Mouse (Mus musculus) MEL (cell line): Measurements from ENCODE around the gene Hist4h4. TPM values are rescaled to one million over a fixed set of nuclear protein-coding genes. Genes with fewer than 3 reads are reported as not detected.

Experiments used
- DNase-seq: peaks from one replicate; pipeline ENCODE4 v3.0.0; 2011; ENCODE audit warnings: low read depth, low spot score
- H3K27ac ChIP-seq: 2 replicates; pipeline ENCODE4 v1.5.1; 2012; ENCODE audit warnings: low read depth, mild to moderate bottlenecking, control low read depth, low read length, moderate library complexity; ENCODE audit not compliant: control insufficient read depth
- H3K27me3 ChIP-seq, 2 experiments: fragments of 150-350 bp in 1 of 2; sonication (generic) in 1 of 2; 2 replicates each; pipeline ENCODE4 v1.6.1; 2012; ENCODE audit warnings: low read length in 2 of 2, mild to moderate bottlenecking in 2 of 2, improper control_type of control experiment in 1 of 2, moderate library complexity in 1 of 2; ENCODE audit not compliant: insufficient read depth in 2 of 2, control insufficient read depth in 1 of 2
- H3K36me3 ChIP-seq, 2 experiments: 2 replicates each; pipeline ENCODE4 v1.6.1; 2012 to 2014; ENCODE audit warnings: low read length in 2 of 2, improper control_type of control experiment in 1 of 2, inconsistent platforms in 1 of 2, mild to moderate bottlenecking in 1 of 2; ENCODE audit not compliant: insufficient read depth in 2 of 2, control insufficient read depth in 1 of 2
- H3K4me1 ChIP-seq, 2 experiments: fragments of 150-350 bp in 1 of 2; sonication (generic) in 1 of 2; 2 replicates each; pipeline ENCODE4 v1.6.1; 2012; ENCODE audit warnings: low read length in 2 of 2, improper control_type of control experiment in 1 of 2, mild to moderate bottlenecking in 1 of 2; ENCODE audit not compliant: insufficient read depth in 2 of 2, control insufficient read depth in 1 of 2
- H3K4me3 ChIP-seq, 2 experiments: fragments of 150-350 bp in 1 of 2; sonication (generic) in 1 of 2; 2 replicates each; pipeline ENCODE4 v1.5.1; 2012; ENCODE audit warnings: low read depth in 2 of 2, low read length in 2 of 2, mild to moderate bottlenecking in 2 of 2, moderate library complexity in 2 of 2, control low read depth in 1 of 2, improper control_type of control experiment in 1 of 2; ENCODE audit not compliant: control insufficient read depth in 1 of 2, insufficient read depth in 1 of 2
- H3K79me2 ChIP-seq: 2 replicates; pipeline ENCODE4 v1.6.1; 2012; ENCODE audit warnings: mild to moderate bottlenecking, low read length, moderate library complexity; ENCODE audit not compliant: control insufficient read depth, poor library complexity, insufficient read depth
- H3K9ac ChIP-seq: 2 replicates; pipeline ENCODE4 v1.6.1; 2012; ENCODE audit warnings: low read depth, mild to moderate bottlenecking, control low read depth, low read length, moderate library complexity; ENCODE audit not compliant: control insufficient read depth, poor library complexity, severe bottlenecking
- H3K9me3 ChIP-seq: fragments of 150-350 bp; sonication (generic); replicated peaks from 2 replicates; pipeline ENCODE4 v1.6.1; 2012; ENCODE audit warnings: mild to moderate bottlenecking, low read length, improper control_type of control experiment, moderate library complexity; ENCODE audit not compliant: insufficient read depth
- CHD1 ChIP-seq: IDR thresholded peaks from 2 replicates; pipeline ENCODE4 v1.6.1; 2012; ENCODE audit warnings: low read depth, mild to moderate bottlenecking, inconsistent platforms, low read length, improper control_type of control experiment
- CHD2 ChIP-seq: IDR thresholded peaks from 2 replicates; pipeline ENCODE4 v1.6.1; 2011; ENCODE audit warnings: low read length, improper control_type of control experiment
- CTCF ChIP-seq, 3 experiments: IDR thresholded peaks in 2 of 3; conservative IDR thresholded peaks in 1 of 3; 2 replicates each; pipeline ENCODE4 v1.5.1; 2011 to 2012; ENCODE audit warnings: low read length in 3 of 3, low read depth in 2 of 3, mild to moderate bottlenecking in 2 of 3, improper control_type of control experiment in 1 of 3, inconsistent platforms in 1 of 3, mixed read lengths in 1 of 3, moderate library complexity in 1 of 3; ENCODE audit not compliant: control insufficient read depth in 1 of 3, insufficient read depth in 1 of 3, poor library complexity in 1 of 3, severe bottlenecking in 1 of 3
- ETS1 ChIP-seq: IDR thresholded peaks from 2 replicates; pipeline ENCODE4 v1.6.1; 2012; ENCODE audit warnings: low read depth, mild to moderate bottlenecking, inconsistent platforms, low read length, improper control_type of control experiment, moderate library complexity
- GABPA ChIP-seq: IDR thresholded peaks from 2 replicates; pipeline ENCODE4 v1.6.1; 2012; ENCODE audit warnings: low read depth, mild to moderate bottlenecking, inconsistent platforms, low read length, improper control_type of control experiment, moderate library complexity
- GATA1 ChIP-seq: IDR thresholded peaks from 2 replicates; pipeline ENCODE4 v1.6.1; 2011; ENCODE audit warnings: low read depth, low read length, improper control_type of control experiment
- JUND ChIP-seq: IDR thresholded peaks from 2 replicates; pipeline ENCODE4 v1.6.1; 2011; ENCODE audit warnings: low read depth, mild to moderate bottlenecking, improper control_type of control experiment, low read length
- MEF2A ChIP-seq: IDR thresholded peaks from 2 replicates; pipeline ENCODE4 v1.6.1; 2014; ENCODE audit warnings: low read depth, mild to moderate bottlenecking, inconsistent platforms, low read length, improper control_type of control experiment; ENCODE audit not compliant: poor library complexity, insufficient replicate concordance, severe bottlenecking; ENCODE audit errors: extremely low read depth
- MYB ChIP-seq: IDR thresholded peaks from 2 replicates; pipeline ENCODE4 v1.6.1; 2011; ENCODE audit warnings: mild to moderate bottlenecking, low read depth, low read length, improper control_type of control experiment
- POLR2A ChIP-seq, 2 experiments: IDR thresholded peaks; 2 replicates each; pipeline ENCODE4 v1.6.1; 2011 to 2012; ENCODE audit warnings: low read length in 2 of 2, mild to moderate bottlenecking in 2 of 2, control low read depth in 1 of 2, improper control_type of control experiment in 1 of 2, low read depth in 1 of 2, moderate library complexity in 1 of 2; ENCODE audit not compliant: control insufficient read depth in 1 of 2, insufficient read depth in 1 of 2, poor library complexity in 1 of 2
- POLR2AphosphoS2 ChIP-seq: IDR thresholded peaks from 2 replicates; pipeline ENCODE4 v1.6.1; 2011; ENCODE audit warnings: low read length, improper control_type of control experiment
- POLR2AphosphoS5 ChIP-seq: IDR thresholded peaks from 2 replicates; pipeline ENCODE4 v1.6.1; 2012; ENCODE audit warnings: low read depth, borderline replicate concordance, mild to moderate bottlenecking, inconsistent platforms, low read length, moderate library complexity, mixed read lengths
- SMC3 ChIP-seq: IDR thresholded peaks from 2 replicates; pipeline ENCODE4 v1.6.1; 2011; ENCODE audit warnings: low read depth, low read length, improper control_type of control experiment
- UBTF ChIP-seq: IDR thresholded peaks from 2 replicates; pipeline ENCODE4 v1.6.1; 2012; ENCODE audit warnings: low read depth, mild to moderate bottlenecking, inconsistent platforms, low read length, improper control_type of control experiment, moderate library complexity, borderline replicate concordance; ENCODE audit not compliant: insufficient read depth
- USF1 ChIP-seq: IDR thresholded peaks from 2 replicates; pipeline ENCODE4 v1.6.1; 2014; ENCODE audit warnings: low read depth, mild to moderate bottlenecking, inconsistent platforms, low read length, improper control_type of control experiment, moderate library complexity
- ZC3H11A ChIP-seq: IDR thresholded peaks from 2 replicates; pipeline ENCODE4 v1.6.1; 2012; ENCODE audit warnings: low read depth, mild to moderate bottlenecking, inconsistent platforms, low read length, improper control_type of control experiment
- ZMIZ1 ChIP-seq: IDR thresholded peaks from 2 replicates; pipeline ENCODE4 v1.6.1; 2012; ENCODE audit warnings: low read depth, mild to moderate bottlenecking, inconsistent platforms, low read length, improper control_type of control experiment, moderate library complexity
- ZNF384 ChIP-seq: IDR thresholded peaks from 2 replicates; pipeline ENCODE4 v1.6.1; 2012; ENCODE audit warnings: low read depth, mild to moderate bottlenecking, inconsistent platforms, low read length, improper control_type of control experiment
- polyA plus RNA-seq, 2 experiments: library from polyadenylated mRNA; stranded (reverse) in 1 of 2; unstranded in 1 of 2; fragments of >175 nt in 1 of 2; fragments of >200 nt in 1 of 2; gene quantifications; 2 replicates each; pipeline versions ENCODE4 v1.2.1 to v1.2.4; 2012; ENCODE audit warnings: low replicate concordance in 2 of 2, low read depth in 1 of 2; ENCODE audit not compliant: insufficient read length in 2 of 2, insufficient read depth in 1 of 2, missing spikeins in 1 of 2
- total RNA-seq: library from RNA; depleted of rRNA; stranded (reverse); fragments of 300-350 nt; gene quantifications from 2 replicates; pipeline ENCODE4 v1.2.3, GENCODE M21; 2012

Gene Hist4h4
- total and polyA plus RNA-seq, 3 experiments, result 1.1 to 306 TPM; not detected in 1

- Histone ChIP-seq H3K36me3 (peaks cover 0 to 9% of the 10 kb centered on the region in 2 experiments; a peak in 2 of 4 replicates), H3K4me1 (peaks cover 0 to 22% of the 10 kb centered on the region in 2 experiments; a peak in 3 of 4 replicates), H3K27ac (no peak overlapping the region), H3K9ac (no peak overlapping the region), H3K4me3 (no peak overlapping the region), H3K79me2 (no peaks in the 10 kb centered on the region), H3K27me3 (no peaks in the 10 kb centered on the region), H3K9me3 (no peaks in the 10 kb centered on the region)
- no peak for TF ChIP-seq CHD2
- TF ChIP-seq ETS1, result no peak
- no peak for TF ChIP-seq ZNF384
- TF ChIP-seq SMC3, result no peak
- TF ChIP-seq JUND, result no peak
- no peak for TF ChIP-seq UBTF
- TF ChIP-seq CHD1, result no peak
- no peak for TF ChIP-seq POLR2A (IDR thresholded peaks at IDR 0.05; ENCODE audit: control insufficient read depth in 1 of 2, insufficient read depth in 1 of 2, low read depth in 1 of 2, low read length in 2 of 2, poor library complexity in 1 of 2)
- TF ChIP-seq POLR2AphosphoS2, result no peak
- no peak for TF ChIP-seq USF1
- TF ChIP-seq GABPA, result no peak
- no peak for TF ChIP-seq POLR2AphosphoS5
- no peak for TF ChIP-seq MYB
- TF ChIP-seq ZMIZ1, result no peak
- no peak for TF ChIP-seq GATA1
- DNase-seq, result no peak
Observed at GRCm38 (mm10) chr6:136852348-136852747, 48.1 kb upstream of the Hist4h4 start.

DNA sequence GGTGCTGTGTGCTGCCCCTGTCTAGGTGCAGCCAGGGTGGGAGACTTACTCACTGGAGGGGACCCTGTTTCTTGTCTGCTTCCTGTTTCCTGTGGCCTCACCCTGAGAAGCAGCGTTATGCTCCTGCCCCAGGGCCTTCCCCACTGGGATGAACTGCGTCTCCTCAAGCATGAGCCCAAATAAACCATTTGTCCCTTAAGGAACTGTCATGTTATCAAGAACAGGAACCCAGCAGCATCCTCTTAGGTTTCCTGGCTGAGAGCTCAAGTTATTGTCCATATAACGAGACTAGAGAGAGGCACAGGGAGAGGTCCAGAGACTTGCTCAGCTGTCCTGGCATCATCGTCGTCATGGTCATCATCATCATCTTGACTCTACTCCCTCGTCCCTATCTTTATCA lies 46.1 kb upstream of the Hist4h4 start:
- H3K4me3 ChIP-seq, result no peak overlapping the region
- H3K9ac ChIP-seq, result no peak overlapping the region
- peaks cover 0 to under 1% of the 10 kb centered on the region in 2 experiments; a peak in 1 of 4 replicates for H3K36me3 ChIP-seq
- no peaks in the 10 kb centered on the region for H3K79me2 ChIP-seq
- no peaks in the 10 kb centered on the region for H3K9me3 ChIP-seq
- peaks cover 0 to 8% of the 10 kb centered on the region in 2 experiments; a peak in 3 of 4 replicates for H3K4me1 ChIP-seq
- peaks cover 0 to 1% of the 10 kb centered on the region in 2 experiments; a peak in 1 of 4 replicates for H3K27me3 ChIP-seq
- no peak for DNase-seq
- TF ChIP-seq CTCF (IDR thresholded peaks at IDR 0.05 in 2 of 3, conservative IDR thresholded peaks at IDR 0.05 in 1 of 3; ENCODE audit: control insufficient read depth in 1 of 3, insufficient read depth in 1 of 3, low read depth in 2 of 3, low read length in 3 of 3, poor library complexity in 1 of 3, severe bottlenecking in 1 of 3) (no peak), CHD2 (no peak), POLR2A (IDR thresholded peaks at IDR 0.05; ENCODE audit: control insufficient read depth in 1 of 2, insufficient read depth in 1 of 2, low read depth in 1 of 2, low read length in 2 of 2, poor library complexity in 1 of 2) (no peak), ZC3H11A (no peak), MEF2A (no peak)
- TF ChIP-seq, all 39 proteins: peak for 0
- H3K27ac ChIP-seq, result no peak overlapping the region
